Mouse (Mus musculus) heart, embryonic 13.5 days (tissue): ENCODE results near the gene Med11. TPM values are rescaled to one million over a fixed set of nuclear protein-coding genes. Genes with fewer than 3 reads are reported as not detected.

Experiments used
- ATAC-seq: fragments of 200-750 bp; cut with Nextera tagmentation; 2 replicates; pipeline ENCODE4 v1.8.0; 2017; ENCODE audit warnings: moderate TSS enrichment; ENCODE audit not compliant: insufficient number of reproducible peaks, low FRiP score, low TSS enrichment; ENCODE audit errors: extremely low read depth
- H3K27ac ChIP-seq: fragments of 300-500 bp; sonication (generic); replicated peaks from 2 replicates; pipeline ENCODE4 v1.5.1; 2015; ENCODE audit warnings: moderate library complexity, mild to moderate bottlenecking, inconsistent platforms
- H3K27me3 ChIP-seq: fragments of 300-500 bp; sonication (generic); replicated peaks from 2 replicates; pipeline ENCODE4 v1.6.1; 2015; ENCODE audit warnings: mild to moderate bottlenecking, inconsistent platforms
- H3K36me3 ChIP-seq: fragments of 300-500 bp; sonication (generic); 2 replicates; pipeline ENCODE4 v1.6.1; 2015; ENCODE audit warnings: mild to moderate bottlenecking, inconsistent platforms
- H3K4me1 ChIP-seq: fragments of 300-500 bp; sonication (generic); 2 replicates; pipeline ENCODE4 v1.6.1; 2015; ENCODE audit warnings: inconsistent platforms
- H3K4me2 ChIP-seq: fragments of 300-500 bp; sonication (generic); 2 replicates; pipeline ENCODE4 v1.6.1; 2015; ENCODE audit warnings: inconsistent platforms, mild to moderate bottlenecking, moderate library complexity
- H3K4me3 ChIP-seq: fragments of 300-500 bp; sonication (generic); 2 replicates; pipeline ENCODE4 v1.5.1; 2015; ENCODE audit warnings: moderate library complexity, mild to moderate bottlenecking, inconsistent platforms
- H3K9ac ChIP-seq: fragments of 300-500 bp; sonication (generic); 2 replicates; pipeline ENCODE4 v1.6.1; 2015; ENCODE audit warnings: inconsistent platforms, mild to moderate bottlenecking, moderate library complexity
- H3K9me3 ChIP-seq: fragments of 300-500 bp; sonication (generic); 2 replicates; pipeline ENCODE4 v1.6.1; 2016; ENCODE audit warnings: inconsistent platforms
- WGBS: fragments of 180-500 bp; shearing (Covaris S2); methylation state at CpG from one replicate; pipeline ENCODE4 v1.1.7; 2015; ENCODE audit warnings: mixed read lengths; 5-methylcytosine and 5-hydroxymethylcytosine counted together
- polyA plus RNA-seq: library from polyadenylated mRNA; unstranded; fragments of >200 nt; fragmentation: Nextera tagmentation; extraction: Ambion mirVana; gene quantifications from 2 replicates; pipeline ENCODE4 v1.2.1, GENCODE M21; 2015

Med11 gene
- polyA plus RNA-seq, 1 experiment from 2014 or later: 25.5 TPM

DNA sequence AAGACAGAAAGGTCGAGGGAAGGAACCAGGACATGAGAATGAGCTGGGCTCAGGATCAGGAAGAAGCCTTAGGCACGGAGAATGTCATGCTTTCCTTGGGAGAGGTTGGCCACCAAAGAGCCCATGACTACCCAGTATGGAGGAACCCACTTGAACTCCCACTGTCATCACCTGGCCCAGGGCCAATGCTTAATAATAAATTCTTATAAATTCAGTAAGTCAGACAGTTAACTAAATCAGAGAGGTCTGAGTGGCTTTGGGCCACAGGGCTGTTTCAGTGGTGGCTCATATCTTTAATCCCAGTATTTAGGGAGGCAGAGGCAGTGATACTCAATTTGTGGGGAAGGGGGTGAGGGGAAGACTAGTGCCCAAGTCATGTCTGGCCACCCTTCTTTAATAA, 793 bp upstream of the Med11 start:
- H3K27ac ChIP-seq: no peak overlapping the region
- no peak overlapping the region for H3K4me2 ChIP-seq
- no peak overlapping the region for H3K4me3 ChIP-seq
- H3K4me1 ChIP-seq: peaks cover 13% of the 10 kb centered on the region
- H3K36me3 ChIP-seq: peaks cover 24% of the 10 kb centered on the region
- no peaks in the 10 kb centered on the region for H3K9me3 ChIP-seq
- WGBS: 68% methylated on average over 2 of the region's 2 CpGs
- ATAC-seq: no peak
- no peak overlapping the region for H3K9ac ChIP-seq
- H3K27me3 ChIP-seq: no peaks in the 10 kb centered on the region

DNA sequence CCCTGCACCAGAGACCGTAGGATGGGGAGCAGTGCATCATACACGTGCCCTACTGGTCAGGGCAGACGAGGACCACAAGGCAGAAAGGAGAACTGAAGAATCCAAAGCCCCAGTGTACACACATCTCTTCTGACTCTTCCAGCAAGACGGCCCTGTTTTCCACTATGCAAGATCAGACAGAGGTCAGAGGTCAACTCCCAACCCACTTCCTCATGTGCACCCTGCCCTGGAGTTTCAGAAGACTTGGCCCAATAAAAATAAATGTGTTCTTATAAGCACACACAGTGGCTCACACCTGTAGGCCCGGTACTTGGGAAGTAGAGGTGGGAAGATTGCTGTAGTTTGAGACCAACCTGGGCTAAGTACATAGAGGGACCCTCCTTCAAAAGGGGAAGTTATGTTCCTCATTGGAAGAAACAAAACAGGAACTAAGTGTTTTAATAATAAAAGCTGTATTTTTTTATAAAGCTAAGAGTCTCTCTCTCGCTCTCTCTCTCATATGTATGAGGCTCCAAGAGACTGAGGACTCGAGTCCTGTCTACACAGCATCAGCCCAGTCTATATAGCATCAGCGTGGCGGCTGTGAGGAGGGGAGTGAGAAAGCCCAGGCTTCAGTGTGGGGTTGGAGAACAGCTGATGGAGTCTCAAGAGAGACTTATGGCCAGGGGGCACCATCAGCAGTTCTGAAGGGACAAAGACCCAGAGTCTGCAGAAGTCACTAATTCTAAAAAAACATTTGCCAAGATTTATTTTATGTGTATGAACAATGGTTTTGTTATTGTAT, 1.7 kb downstream of the Med11 start:
- 85% methylated on average over 9 of the region's 9 CpGs for WGBS
- Histone ChIP-seq H3K27me3 (peaks cover 2% of the 10 kb centered on the region), H3K36me3 (peaks cover 24% of the 10 kb centered on the region), H3K4me2 (peak overlapping the region; percentile 72; the same call in 1 of the 2 replicates), H3K27ac (no peak overlapping the region), H3K9ac (0 out of 2 replicates have a peak overlapping the region, but pooled peaks have one; percentile 88), H3K4me3 (no peak overlapping the region), H3K4me1 (peaks cover 13% of the 10 kb centered on the region), H3K9me3 (no peaks in the 10 kb centered on the region)
- no peak for ATAC-seq

DNA sequence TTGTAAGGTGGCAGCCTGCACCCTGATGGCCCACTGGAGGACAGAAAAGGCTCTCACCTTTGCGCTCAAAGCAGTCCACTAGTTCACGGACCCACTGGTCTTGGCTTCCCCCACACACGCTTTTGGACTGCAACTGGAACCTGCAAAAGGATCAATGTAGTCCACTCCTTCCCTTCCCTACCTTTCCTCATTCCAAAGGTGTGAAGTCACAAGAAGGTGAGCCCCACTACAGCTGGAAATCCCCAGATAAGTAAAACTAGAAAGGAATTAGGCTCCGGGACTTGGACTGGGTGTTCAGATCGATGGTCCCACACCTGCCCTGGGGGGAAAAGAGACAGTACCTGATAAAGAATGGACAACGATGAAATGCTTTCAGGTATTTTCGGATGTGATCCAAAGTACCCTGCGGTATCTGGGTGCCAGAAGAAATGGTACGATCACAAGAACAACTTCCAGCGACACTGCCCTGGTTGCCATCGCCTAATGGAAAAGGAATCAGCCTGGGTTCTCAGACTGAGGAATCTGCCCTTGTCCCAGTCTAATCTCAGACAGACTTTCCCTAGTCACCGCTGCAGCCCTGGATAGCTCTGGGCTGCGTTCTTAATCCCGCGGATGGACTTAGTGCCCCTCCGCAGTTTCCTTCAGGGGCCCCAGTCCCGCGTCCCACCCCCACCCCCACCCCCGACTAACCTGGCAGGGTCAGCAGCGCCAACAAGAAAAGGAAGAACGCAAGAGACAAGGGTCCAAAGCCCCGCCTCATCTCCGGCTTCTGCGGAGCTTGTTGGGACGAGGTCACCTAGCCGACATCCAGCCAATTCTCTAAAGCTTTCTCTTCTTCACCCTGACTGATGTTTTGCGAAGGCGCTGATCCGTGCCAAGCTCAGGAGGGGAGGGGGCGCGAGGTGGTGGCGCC, 7.2 kb downstream of the Med11 start, which contains the start of gene Zmynd15:
Zmynd15 (plus strand) TSS at position 746 of the 913 bp plus-strand sequence.
- H3K36me3 ChIP-seq: peaks cover 14% of the 10 kb centered on the region
- H3K9me3 ChIP-seq: peaks cover 3% of the 10 kb centered on the region; the same call in 1 of the 2 replicates
- H3K4me1 ChIP-seq: peaks cover 9% of the 10 kb centered on the region
- no peak for ATAC-seq
- H3K9ac ChIP-seq: peak within 1 kb of the TSS; percentile 84
- H3K27me3 ChIP-seq: peaks cover 45% of the 10 kb centered on the region
- 0 out of 2 replicates have a peak within 1 kb of the TSS, but pooled peaks have one; percentile 29 for H3K27ac ChIP-seq
- H3K4me2 ChIP-seq: peak within 1 kb of the TSS; percentile 88
- 14% methylated on average over 32 of the region's 32 CpGs for WGBS
- H3K4me3 ChIP-seq: peak within 1 kb of the TSS; percentile 65

DNA sequence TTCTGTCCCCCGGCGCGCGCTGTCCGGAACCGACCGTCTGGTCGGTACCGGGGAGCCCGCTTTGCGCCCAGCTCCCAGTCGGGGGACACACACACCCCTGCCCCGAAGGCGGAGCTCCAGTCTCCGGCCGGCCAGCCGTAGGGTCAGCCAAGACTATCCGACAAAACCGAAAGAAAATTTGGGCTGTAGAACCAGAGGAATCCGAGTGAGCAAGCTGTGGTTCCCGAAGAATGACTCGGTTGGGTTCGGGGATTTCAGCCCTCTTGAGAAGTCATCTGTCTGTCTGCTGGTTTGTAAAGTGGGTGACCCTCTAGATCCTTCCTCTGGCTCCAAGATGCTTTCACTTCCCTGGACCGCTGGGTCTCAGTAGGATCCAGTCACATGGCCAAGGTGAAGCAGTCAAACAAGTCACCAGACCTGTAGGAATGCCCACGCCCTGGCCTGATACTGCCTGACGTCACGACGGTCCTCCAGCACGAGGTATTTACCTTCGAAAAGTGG, 7.9 kb downstream of the Med11 start, which contains the start of gene Cxcl16:
Cxcl16 (minus strand) TSS at position 384 of the 501 bp plus-strand sequence.
- H3K9me3 ChIP-seq: peaks cover 3% of the 10 kb centered on the region; the same call in 1 of the 2 replicates
- 2% methylated on average over 30 of the region's 30 CpGs for WGBS
- H3K4me2 ChIP-seq: peak within 1 kb of the TSS; percentile 88
- peak within 1 kb of the TSS; percentile 84 for H3K9ac ChIP-seq
- H3K4me1 ChIP-seq: peaks cover 9% of the 10 kb centered on the region
- H3K36me3 ChIP-seq: peaks cover 9% of the 10 kb centered on the region
- no peak for ATAC-seq
- peak within 1 kb of the TSS; percentile 65 for H3K4me3 ChIP-seq
- peaks cover 52% of the 10 kb centered on the region for H3K27me3 ChIP-seq
- H3K27ac ChIP-seq: 0 out of 2 replicates have a peak within 1 kb of the TSS, but pooled peaks have one; percentile 29

DNA sequence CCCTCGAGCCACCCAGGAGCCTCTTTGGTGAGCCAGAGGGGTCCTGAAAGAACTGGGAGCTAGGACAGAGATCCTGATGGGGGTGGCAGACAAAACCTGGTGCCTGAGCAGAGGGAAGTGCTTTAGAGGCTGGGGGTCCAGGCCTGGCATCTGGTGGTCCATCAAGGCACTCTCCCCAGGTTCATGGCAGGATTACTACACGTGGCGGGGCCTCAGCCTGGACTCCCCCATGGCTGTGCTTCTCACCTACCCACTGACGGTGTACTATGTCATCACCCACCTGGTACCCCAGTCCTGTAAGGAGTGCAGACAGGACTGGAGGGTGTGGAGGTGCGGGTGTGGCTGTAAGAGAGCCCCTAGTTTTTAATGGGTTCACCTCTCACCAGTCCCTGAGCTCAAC, 12.3 kb downstream of the Med11 start:
- H3K4me3 ChIP-seq: no peak overlapping the region
- H3K9me3 ChIP-seq: peaks cover 3% of the 10 kb centered on the region; the same call in 1 of the 2 replicates
- no peaks in the 10 kb centered on the region for H3K36me3 ChIP-seq
- no peak overlapping the region for H3K9ac ChIP-seq
- 63% methylated on average over 5 of the region's 5 CpGs for WGBS
- ATAC-seq: no peak
- peaks cover 32% of the 10 kb centered on the region for H3K4me1 ChIP-seq
- H3K27ac ChIP-seq: no peak overlapping the region
- peaks cover 73% of the 10 kb centered on the region for H3K27me3 ChIP-seq
- no peak overlapping the region for H3K4me2 ChIP-seq

DNA sequence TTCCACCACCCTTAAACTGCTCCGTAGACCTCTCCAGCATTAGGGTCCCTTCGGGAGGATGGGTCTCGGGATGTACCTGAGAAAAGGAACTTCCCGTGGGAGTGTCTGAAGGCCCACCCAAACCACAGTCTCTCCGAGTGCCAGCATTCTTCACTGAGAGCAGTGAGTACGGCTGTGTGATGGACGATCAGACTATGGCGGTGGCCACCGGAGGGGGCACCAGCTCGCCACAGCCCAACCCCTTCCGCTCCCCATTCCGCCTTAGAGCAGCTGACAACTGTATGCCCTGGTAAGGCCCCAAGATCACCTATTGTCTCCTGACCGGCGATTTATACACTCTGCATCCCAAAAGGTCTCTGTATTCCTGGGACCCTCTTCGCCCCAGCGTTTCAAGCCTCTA, 13.5 kb downstream of the Med11 start:
- Histone ChIP-seq H3K36me3 (no peaks in the 10 kb centered on the region), H3K4me3 (peak overlapping the region; percentile 48), H3K4me1 (peaks cover 29% of the 10 kb centered on the region), H3K27ac (peak overlapping the region; percentile 63; the same call in 1 of the 2 replicates), H3K9ac (peak overlapping the region; percentile 74), H3K4me2 (peak overlapping the region; percentile 73), H3K9me3 (peaks cover 3% of the 10 kb centered on the region; the same call in 1 of the 2 replicates), H3K27me3 (peaks cover 67% of the 10 kb centered on the region)
- 21% methylated on average over 16 of the region's 16 CpGs for WGBS
- no peak for ATAC-seq

DNA sequence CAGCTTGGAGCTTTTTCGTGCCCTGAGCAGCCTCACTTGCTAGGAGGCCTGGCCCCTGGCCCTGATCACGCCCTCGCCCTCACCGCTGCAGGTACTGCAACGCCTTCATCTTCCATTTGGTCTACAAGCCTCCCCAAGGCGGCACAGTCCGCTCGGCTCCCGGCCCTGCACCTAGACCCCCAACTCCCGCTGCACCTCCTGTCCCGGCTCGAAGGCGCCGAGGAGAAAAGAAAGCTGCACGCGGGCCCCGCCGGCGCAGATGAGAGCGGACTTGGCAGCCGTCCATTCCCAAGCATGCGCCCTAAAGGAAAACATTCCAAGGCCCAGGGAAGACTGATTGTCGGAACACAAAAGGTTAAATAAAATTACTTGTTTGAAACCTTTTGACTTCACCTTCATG, 14.1 kb downstream of the Med11 start:
- H3K9ac ChIP-seq: peak overlapping the region; percentile 74
- peak overlapping the region; percentile 63 for H3K27ac ChIP-seq
- H3K4me1 ChIP-seq: peaks cover 29% of the 10 kb centered on the region
- peak overlapping the region; percentile 48 for H3K4me3 ChIP-seq
- H3K9me3 ChIP-seq: peaks cover 3% of the 10 kb centered on the region; the same call in 1 of the 2 replicates
- H3K4me2 ChIP-seq: peak overlapping the region; percentile 73
- ATAC-seq: no peak
- peaks cover 61% of the 10 kb centered on the region for H3K27me3 ChIP-seq
- no peaks in the 10 kb centered on the region for H3K36me3 ChIP-seq
- 8% methylated on average over 23 of the region's 23 CpGs for whole genome bisulfite sequencing

DNA sequence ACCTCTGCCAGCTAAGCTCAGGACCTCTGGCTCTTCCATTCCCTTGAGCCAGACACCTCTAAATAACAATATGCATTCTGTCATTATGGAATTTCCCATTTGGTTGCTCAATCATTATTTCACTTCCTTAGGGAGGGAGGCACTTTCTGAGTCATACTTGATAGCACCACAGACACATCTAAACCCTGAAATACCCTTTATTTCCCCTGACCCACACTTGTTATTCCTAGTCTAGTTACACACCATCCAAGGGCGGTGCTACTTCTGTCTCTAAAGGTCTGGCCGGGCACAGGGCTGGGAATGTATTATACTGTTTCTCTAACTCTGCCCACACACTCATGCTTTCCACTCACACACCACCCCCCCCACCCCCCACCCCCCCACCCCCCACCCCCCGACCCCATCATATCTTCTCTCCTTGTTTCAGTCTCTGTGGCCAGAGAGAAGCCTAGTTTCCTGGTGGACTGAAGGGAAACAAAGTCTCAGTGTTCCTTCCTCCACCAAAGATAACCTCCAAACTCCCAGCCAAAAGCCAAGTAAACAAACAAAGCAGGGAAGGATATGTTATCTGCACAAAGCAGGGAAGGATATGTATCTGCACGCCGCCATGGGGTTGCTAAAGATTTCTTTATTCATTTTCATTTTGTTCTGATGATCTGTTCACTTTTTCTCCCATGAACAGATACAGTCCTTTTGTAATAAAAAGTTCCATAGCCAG, 16.3 kb downstream of the Med11 start:
- WGBS: 54% methylated on average over 5 of the region's 5 CpGs
- H3K4me2 ChIP-seq: no peak overlapping the region
- no peaks in the 10 kb centered on the region for H3K9me3 ChIP-seq
- ATAC-seq: no peak
- H3K4me3 ChIP-seq: no peak overlapping the region
- H3K4me1 ChIP-seq: peaks cover 29% of the 10 kb centered on the region
- H3K27ac ChIP-seq: peak overlapping the region; percentile 82
- H3K27me3 ChIP-seq: peaks cover 43% of the 10 kb centered on the region
- no peak overlapping the region for H3K9ac ChIP-seq
- no peaks in the 10 kb centered on the region for H3K36me3 ChIP-seq

DNA sequence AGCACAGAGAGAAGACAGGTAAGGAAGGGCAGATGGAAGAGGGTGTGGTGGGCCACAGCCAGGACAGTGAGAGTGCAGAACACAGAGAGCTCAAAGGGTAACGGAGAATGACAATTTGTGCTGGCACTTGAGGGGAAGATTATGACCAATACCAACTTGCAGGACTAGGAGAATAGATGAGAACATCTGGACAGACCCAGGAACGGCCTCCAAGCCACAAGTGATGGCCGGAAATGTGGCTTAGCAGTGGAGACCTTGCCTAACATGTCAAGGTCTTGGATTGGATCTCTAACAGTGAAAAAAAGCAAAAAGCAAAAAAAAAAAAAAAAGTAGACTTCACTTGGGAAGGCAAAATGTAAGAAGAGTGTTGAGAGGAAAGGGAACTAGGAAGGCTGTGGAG, 18.0 kb downstream of the Med11 start:
- Histone ChIP-seq H3K36me3 (no peaks in the 10 kb centered on the region), H3K4me2 (no peak overlapping the region), H3K4me3 (no peak overlapping the region), H3K27ac (peak overlapping the region; percentile 82), H3K9ac (no peak overlapping the region), H3K4me1 (peaks cover 28% of the 10 kb centered on the region), H3K9me3 (no peaks in the 10 kb centered on the region), H3K27me3 (peaks cover 26% of the 10 kb centered on the region)
- ATAC-seq: no peak
- 70% methylated on average over 3 of the region's 3 CpGs for WGBS

DNA sequence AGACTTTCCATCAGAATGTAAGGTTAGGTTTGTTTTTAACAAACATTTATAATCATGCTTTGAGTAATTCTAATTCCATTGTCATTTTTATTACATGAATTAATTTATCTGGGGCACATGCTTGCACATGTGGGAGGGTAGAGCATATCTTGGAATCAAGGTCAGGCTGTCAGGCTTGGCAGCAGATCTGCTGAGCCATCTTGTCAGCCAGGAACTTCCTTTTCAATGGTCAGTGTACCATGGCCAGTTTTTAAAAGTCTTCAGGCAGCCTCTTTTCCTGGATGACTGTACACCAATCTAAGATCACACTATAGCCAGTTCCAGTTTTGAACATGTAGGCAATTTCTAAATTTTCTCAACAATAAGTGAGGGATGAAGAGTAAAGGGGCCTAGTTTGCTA, 21.0 kb downstream of the Med11 start:
- no peak overlapping the region for H3K9ac ChIP-seq
- H3K4me2 ChIP-seq: no peak overlapping the region
- no peaks in the 10 kb centered on the region for H3K36me3 ChIP-seq
- no peaks in the 10 kb centered on the region for H3K9me3 ChIP-seq
- H3K4me3 ChIP-seq: no peak overlapping the region
- 0 out of 2 replicates have a peak, but pooled peaks cover 2% of the 10 kb centered on the region for H3K4me1 ChIP-seq
- no peaks in the 10 kb centered on the region for H3K27me3 ChIP-seq
- no peak for ATAC-seq
- no peak overlapping the region for H3K27ac ChIP-seq
